Mouse (Mus musculus) heart, embryonic 14.5 days (tissue): Measurements from ENCODE around the gene Pdxk. TPM values are rescaled to one million over a fixed set of nuclear protein-coding genes. Genes with fewer than 3 reads are reported as not detected.
"Not testable (repeated sequence)": the region's sequence is repeated elsewhere in the genome, so short reads cannot be mapped to it uniquely, and the experiment has no call there.

ENCODE experiments used
- ATAC-seq: fragments of 200-750 bp; cut with Nextera tagmentation; 2 replicates; pipeline ENCODE4 v1.8.0; 2017; ENCODE audit warnings: low read depth, moderate TSS enrichment; ENCODE audit not compliant: insufficient number of reproducible peaks, insufficient read depth, low FRiP score
- H3K27ac ChIP-seq, 2 experiments: fragments of 200-500 bp in 1 of 2; fragments of 300-500 bp in 1 of 2; sonication (generic) in 1 of 2; replicated peaks in 1 of 2; 2 replicates each; pipeline ENCODE4 v1.5.1; 2012 to 2014; ENCODE audit warnings: low read depth in 2 of 2, low read length in 2 of 2, control low read depth in 1 of 2, mild to moderate bottlenecking in 1 of 2, mixed read lengths in 1 of 2; ENCODE audit not compliant: control insufficient read depth in 1 of 2, insufficient read depth in 1 of 2
- H3K27me3 ChIP-seq: fragments of 300-500 bp; sonication (generic); 2 replicates; pipeline ENCODE4 v1.6.1; 2014; ENCODE audit warnings: mild to moderate bottlenecking, low read length, control low read depth; ENCODE audit not compliant: control insufficient read depth, insufficient read depth
- H3K36me3 ChIP-seq: fragments of 300-500 bp; sonication (generic); 2 replicates; pipeline ENCODE4 v1.6.1; 2014; ENCODE audit warnings: mild to moderate bottlenecking, control low read depth, low read length, mixed read lengths; ENCODE audit not compliant: control insufficient read depth, insufficient read depth
- H3K4me1 ChIP-seq, 2 experiments: fragments of 200-500 bp in 1 of 2; fragments of 300-500 bp in 1 of 2; sonication (generic) in 1 of 2; 2 replicates each; pipeline ENCODE4 v1.6.1; 2012 to 2014; ENCODE audit warnings: low read length in 2 of 2, control low read depth in 1 of 2, mixed read lengths in 1 of 2; ENCODE audit not compliant: control insufficient read depth in 2 of 2, insufficient read depth in 2 of 2
- H3K4me2 ChIP-seq: fragments of 300-500 bp; sonication (generic); 2 replicates; pipeline ENCODE4 v1.6.1; 2014; ENCODE audit warnings: mild to moderate bottlenecking, low read length
- H3K4me3 ChIP-seq, 2 experiments: fragments of 200-500 bp in 1 of 2; fragments of 300-500 bp in 1 of 2; sonication (generic) in 1 of 2; 2 replicates each; pipeline ENCODE4 v1.5.1; 2012 to 2014; ENCODE audit warnings: low read length in 2 of 2, mild to moderate bottlenecking in 2 of 2, control low read depth in 1 of 2, low read depth in 1 of 2, moderate library complexity in 1 of 2; ENCODE audit not compliant: control insufficient read depth in 1 of 2, insufficient read depth in 1 of 2
- H3K9ac ChIP-seq: fragments of 300-500 bp; sonication (generic); 2 replicates; pipeline ENCODE4 v1.6.1; 2014; ENCODE audit warnings: mild to moderate bottlenecking, low read length
- H3K9me3 ChIP-seq: fragments of 300-500 bp; sonication (generic); 2 replicates; pipeline ENCODE4 v1.6.1; 2016; ENCODE audit warnings: low read length, control low read depth; ENCODE audit not compliant: control insufficient read depth
- WGBS: fragments of 180-500 bp; shearing (Covaris S2); extraction: QIAGEN DNeasy Blood & Tissue Kit; methylation state at CpG from one replicate; pipeline ENCODE4 v1.1.7; 2014; 5-methylcytosine and 5-hydroxymethylcytosine counted together
- polyA plus RNA-seq: library from polyadenylated mRNA; unstranded; fragments of >200 nt; fragmentation: Nextera tagmentation; extraction: Ambion mirVana; gene quantifications from 2 replicates; pipeline ENCODE4 v1.2.1, GENCODE M21; 2014

Pdxk gene
- polyA plus RNA-seq, 1 experiment from 2014 or later, result 4.5 TPM

DNA sequence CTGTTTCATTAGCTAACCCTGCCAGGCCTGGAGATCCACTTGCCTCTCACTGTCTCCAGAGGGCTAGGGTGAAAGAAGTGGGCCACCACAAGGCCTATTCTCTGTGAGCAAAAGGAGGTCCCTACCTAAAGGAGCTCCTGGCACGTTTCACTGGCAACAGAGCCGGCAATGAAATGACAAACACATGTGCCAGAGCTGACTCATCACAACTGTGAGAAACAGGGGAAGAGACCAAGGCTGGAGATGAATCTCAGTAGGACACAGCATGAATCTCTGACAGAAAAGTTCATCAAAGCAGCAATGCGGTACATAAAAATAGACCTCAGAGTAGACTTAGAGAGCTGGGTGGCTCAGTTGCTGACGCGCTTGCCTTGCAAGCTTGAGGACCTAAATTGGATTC is 46.9 kb downstream of the Pdxk start:
- Histone ChIP-seq H3K4me1 (peaks cover 2 to 5% of the 10 kb centered on the region in 2 experiments; a peak in 2 of 4 replicates), H3K27me3 (no peaks in the 10 kb centered on the region), H3K4me3 (no peak overlapping the region), H3K27ac (no peak overlapping the region), H3K9me3 (no peaks in the 10 kb centered on the region), H3K36me3 (no peaks in the 10 kb centered on the region), H3K4me2 (no peak overlapping the region), H3K9ac (no peak overlapping the region)
- 57% methylated on average over 5 of the region's 5 CpGs for WGBS
- ATAC-seq, result no peak

DNA sequence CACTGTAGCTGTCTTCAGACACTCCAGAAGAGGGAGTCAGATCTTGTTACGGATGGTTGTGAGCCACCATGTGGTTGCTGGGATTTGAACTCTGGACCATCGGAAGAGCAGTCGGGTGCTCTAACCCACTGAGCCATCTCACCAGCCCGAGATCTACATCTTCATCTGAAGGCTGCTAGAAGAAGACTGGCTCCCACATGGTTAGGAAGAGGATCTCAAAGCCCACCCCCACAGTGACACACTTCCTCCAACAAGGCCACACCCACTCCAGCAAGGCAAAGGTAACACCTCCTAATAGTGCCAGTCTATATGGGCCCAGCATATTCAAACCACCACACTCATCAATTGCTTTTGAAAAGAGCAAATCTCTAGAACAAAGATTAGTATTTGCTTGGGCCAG is 49.8 kb downstream of the Pdxk start:
- H3K9ac ChIP-seq, H3K27ac ChIP-seq, ATAC-seq, H3K4me1 ChIP-seq, H3K9me3 ChIP-seq, H3K4me3 ChIP-seq, H3K4me2 ChIP-seq, H3K27me3 ChIP-seq: not testable (repeated sequence)
- 76% methylated on average over 3 of the region's 4 CpGs for WGBS
- H3K36me3 ChIP-seq, result peaks cover 12% of the 10 kb centered on the region

DNA sequence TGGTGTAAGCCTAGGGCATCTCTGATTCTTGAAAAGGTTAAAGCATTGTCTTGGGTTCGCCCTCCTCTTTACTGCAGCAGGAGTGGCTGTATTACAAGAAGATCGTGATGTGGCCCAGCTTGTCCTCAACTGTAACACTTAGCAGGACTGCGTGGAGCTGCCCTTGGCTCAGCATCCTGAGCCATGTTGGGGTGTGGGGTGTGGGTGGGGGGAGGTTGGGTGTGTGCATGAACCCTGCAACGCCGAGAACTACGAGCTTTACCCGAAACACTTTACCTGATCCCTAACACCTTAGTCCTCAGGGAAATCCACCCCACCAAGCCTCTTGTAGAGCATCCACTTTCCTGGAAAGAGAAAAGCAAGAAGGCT is 51.6 kb downstream of the Pdxk start:
- 39% methylated on average over 7 of the region's 7 CpGs for WGBS
- 0 out of 2 replicates have a peak, but pooled peaks have one; percentile 16 for ATAC-seq
- peak overlapping the region; percentile 86; the same call in 1 of the 2 replicates for H3K9ac ChIP-seq
- peaks cover 30% of the 10 kb centered on the region for H3K36me3 ChIP-seq
- H3K9me3 ChIP-seq, result no peaks in the 10 kb centered on the region
- H3K4me1 ChIP-seq, result peaks cover 2 to 8% of the 10 kb centered on the region in 2 experiments; a peak in 2 of 4 replicates
- H3K27me3 ChIP-seq, result no peaks in the 10 kb centered on the region
- H3K4me2 ChIP-seq, result peak overlapping the region; percentile 66
- no peak overlapping the region; a peak in 1 of 4 replicates for H3K27ac ChIP-seq
- peak overlapping the region; percentile 64 to 75 for H3K4me3 ChIP-seq

DNA sequence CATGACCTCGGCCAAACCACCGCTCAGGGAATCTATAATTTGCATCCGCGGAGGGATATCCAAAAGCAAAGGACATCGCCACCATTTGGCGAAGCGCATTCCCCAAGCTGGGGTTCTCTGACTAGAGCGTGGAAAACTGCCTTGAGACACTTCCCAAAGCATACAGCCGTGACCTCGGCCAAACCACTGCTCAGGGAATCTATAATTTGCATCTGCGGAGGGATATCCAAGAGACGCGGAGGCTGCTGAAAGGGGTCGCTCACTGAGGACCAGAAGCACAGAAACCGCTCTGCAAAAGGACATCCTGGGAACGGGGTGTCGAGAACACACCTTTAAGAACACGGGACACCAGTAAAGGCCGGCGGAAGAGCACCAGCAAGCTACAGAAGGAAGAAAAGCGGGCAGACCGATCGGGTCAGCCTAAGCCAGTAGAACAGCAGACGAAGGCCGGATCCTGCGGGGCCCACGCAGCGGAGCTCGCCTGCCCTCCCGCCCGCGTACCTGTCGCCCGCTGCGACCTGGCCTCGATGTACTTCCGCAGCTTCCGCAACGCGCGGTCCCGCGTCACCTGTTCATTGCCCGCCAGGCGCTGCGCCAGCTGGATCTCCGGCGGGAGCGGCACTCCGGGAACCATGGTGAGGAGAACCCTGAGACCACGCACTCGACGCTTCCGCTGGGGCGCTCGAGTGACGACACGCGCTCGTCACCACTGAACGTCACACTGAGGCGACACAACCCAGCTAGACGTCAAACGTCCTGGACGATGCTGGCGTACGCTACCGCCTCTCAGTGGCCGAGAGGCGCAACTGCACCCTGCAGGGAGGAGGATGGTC is 52.2 kb downstream of the Pdxk start, which contains the start of gene Rrp1:
TSS of gene Rrp1 (minus strand) at position 725 of the 833 bp plus-strand sequence.
- Histone ChIP-seq H3K9me3 (no peaks in the 10 kb centered on the region), H3K4me1 (peaks cover 2 to 8% of the 10 kb centered on the region in 2 experiments; a peak in 2 of 4 replicates), H3K36me3 (peaks cover 36% of the 10 kb centered on the region), H3K4me2 (peak within 1 kb of the TSS; percentile 66), H3K27ac (peak within 1 kb of the TSS; percentile 60 to 78), H3K4me3 (peak within 1 kb of the TSS; percentile 64 to 75), H3K9ac (peak within 1 kb of the TSS; percentile 86), H3K27me3 (no peaks in the 10 kb centered on the region)
- under 1% methylated on average over 70 of the region's 70 CpGs for WGBS
- ATAC-seq, result peak; percentile 83

DNA sequence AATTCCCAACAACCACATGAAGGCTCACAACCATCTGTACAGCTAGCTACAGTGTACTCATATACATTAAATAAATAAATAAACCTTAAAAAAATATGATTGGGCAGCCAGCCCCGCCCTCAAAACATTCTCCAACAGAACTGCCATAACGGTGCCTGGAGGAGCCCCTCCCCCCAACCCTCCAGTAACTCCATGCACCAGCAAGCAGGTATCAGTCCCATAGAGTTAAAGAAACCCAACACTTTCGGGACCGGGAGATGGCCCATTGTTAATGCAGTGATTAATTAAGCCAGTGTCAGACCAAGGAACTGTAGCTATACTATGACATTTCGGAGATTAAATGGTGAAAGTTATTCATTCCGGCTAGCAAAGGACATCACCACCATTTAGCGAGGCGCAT is 52.9 kb downstream of the Pdxk start:
- peak overlapping the region; percentile 86 for H3K9ac ChIP-seq
- 16% methylated on average over 8 of the region's 8 CpGs for WGBS
- no peak for ATAC-seq
- H3K4me2 ChIP-seq, result peak overlapping the region; percentile 66
- H3K9me3 ChIP-seq, result no peaks in the 10 kb centered on the region
- peak overlapping the region in 1 of 2 experiments; percentile 78; a peak in 1 of 4 replicates for H3K27ac ChIP-seq
- no peaks in the 10 kb centered on the region for H3K27me3 ChIP-seq
- peaks cover 43% of the 10 kb centered on the region for H3K36me3 ChIP-seq
- peak overlapping the region; percentile 64 to 75 for H3K4me3 ChIP-seq
- peaks cover 2 to 8% of the 10 kb centered on the region in 2 experiments; a peak in 2 of 4 replicates for H3K4me1 ChIP-seq

DNA sequence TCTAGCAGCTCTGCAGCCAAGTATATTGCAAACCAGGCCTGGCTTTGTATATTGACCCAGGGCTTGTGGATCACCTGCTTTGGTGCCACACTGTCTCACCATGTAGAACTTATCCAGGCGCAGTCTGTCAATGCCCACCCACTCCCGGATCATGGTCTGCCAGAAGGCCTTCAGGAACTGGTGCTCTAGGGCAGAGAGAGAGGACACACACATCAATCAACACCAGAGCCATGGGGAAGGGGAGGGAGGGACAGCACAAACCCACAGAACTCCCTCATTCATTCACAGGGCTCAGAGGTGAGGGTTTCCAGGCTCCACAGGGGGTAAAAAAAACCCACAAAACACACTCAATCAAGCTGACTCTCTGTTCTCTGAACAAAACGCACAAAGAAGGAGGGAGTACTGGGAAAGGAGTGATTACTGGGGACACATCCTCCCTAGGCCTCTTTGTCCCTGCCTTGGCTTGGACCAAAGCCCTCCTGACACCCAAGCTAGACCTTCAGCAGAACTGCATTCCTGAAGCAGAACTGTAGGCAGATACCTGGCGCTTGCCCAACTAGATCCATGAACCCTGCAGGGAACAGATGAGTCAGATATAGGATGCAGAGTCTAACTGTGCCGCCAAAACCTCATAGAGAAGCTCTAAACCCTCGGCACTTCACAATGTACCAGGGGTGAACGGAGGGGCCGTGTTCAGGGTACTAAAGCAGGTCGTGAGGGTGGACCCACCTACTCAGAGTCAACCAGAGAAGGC is 55.6 kb downstream of the Pdxk start:
- no peak overlapping the region for H3K4me2 ChIP-seq
- H3K4me1 ChIP-seq, result peaks cover 2 to 8% of the 10 kb centered on the region in 2 experiments; a peak in 2 of 4 replicates
- H3K36me3 ChIP-seq, result peaks cover 68% of the 10 kb centered on the region
- H3K9me3 ChIP-seq, result no peaks in the 10 kb centered on the region
- no peak overlapping the region for H3K27ac ChIP-seq
- H3K4me3 ChIP-seq, result no peak overlapping the region
- ATAC-seq, result no peak
- no peak overlapping the region for H3K9ac ChIP-seq
- 82% methylated on average over 9 of the region's 9 CpGs for WGBS
- H3K27me3 ChIP-seq, result no peaks in the 10 kb centered on the region

DNA sequence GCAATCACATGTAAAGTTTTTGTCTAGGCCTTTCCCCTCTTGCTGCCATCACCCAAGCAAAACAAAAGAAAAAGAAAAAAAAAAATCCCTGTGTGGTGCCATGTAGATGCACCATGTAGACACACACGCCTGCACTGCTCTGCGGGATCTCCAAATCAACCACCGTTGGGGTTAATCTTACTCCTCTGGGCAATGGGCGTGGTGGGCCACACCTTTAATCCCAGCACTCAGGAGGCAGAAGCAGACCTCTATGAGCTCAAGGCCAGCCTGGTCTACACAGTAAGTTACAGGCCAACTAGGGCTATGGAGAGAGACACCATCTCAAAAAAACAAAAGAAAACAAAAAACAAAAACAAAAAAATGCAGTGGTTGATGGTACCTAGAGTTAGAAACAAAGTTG is 57.6 kb downstream of the Pdxk start:
- no peak for ATAC-seq
- Histone ChIP-seq H3K36me3 (peaks cover 89% of the 10 kb centered on the region), H3K9ac (no peak overlapping the region), H3K9me3 (no peaks in the 10 kb centered on the region), H3K4me1 (peaks cover 0 to 4% of the 10 kb centered on the region in 2 experiments; a peak in 1 of 4 replicates), H3K27me3 (no peaks in the 10 kb centered on the region), H3K4me3 (no peak overlapping the region), H3K4me2 (no peak overlapping the region), H3K27ac (no peak overlapping the region)
- WGBS, result 90% methylated on average over 4 of the region's 4 CpGs
